Mouse (Mus musculus) embryonic fibroblast, embryonic 13.5 days (primary cell): ENCODE measurements around the gene Mast2. TPM values are rescaled to one million over a fixed set of nuclear protein-coding genes. Genes with fewer than 3 reads are reported as not detected.

Experiments
- H3K27ac ChIP-seq: 2 replicates; pipeline ENCODE4 v1.5.1; 2012; ENCODE audit warnings: low read length, control low read depth, inconsistent platforms; ENCODE audit not compliant: insufficient read depth
- H3K4me1 ChIP-seq: 2 replicates; pipeline ENCODE4 v1.6.1; 2011; ENCODE audit warnings: low read length; ENCODE audit not compliant: control insufficient read depth, insufficient read depth
- H3K4me3 ChIP-seq: 2 replicates; pipeline ENCODE4 v1.5.1; 2011; ENCODE audit warnings: mild to moderate bottlenecking, control low read depth, low read length; ENCODE audit not compliant: insufficient read depth
- CTCF ChIP-seq: IDR thresholded peaks from 2 replicates; pipeline ENCODE4 v1.5.1; 2011; ENCODE audit warnings: mild to moderate bottlenecking, control low read depth, low read length, moderate library complexity, borderline replicate concordance; ENCODE audit not compliant: insufficient read depth
- POLR2A ChIP-seq: IDR thresholded peaks from 2 replicates; pipeline ENCODE4 v1.6.1; 2011; ENCODE audit warnings: low read depth, mild to moderate bottlenecking, control low read depth, low read length, moderate library complexity
- polyA plus RNA-seq: library from polyadenylated mRNA; stranded (reverse); fragments of >200 nt; gene quantifications from 2 replicates; pipeline ENCODE4 v1.2.4, GENCODE M21; 2011; ENCODE audit warnings: low read depth; ENCODE audit not compliant: missing spikeins, insufficient read length

Mast2 gene
- polyA plus RNA-seq, 1 experiment = 59.4 TPM

- H3K4me3 ChIP-seq = no peak overlapping the region
- no peak overlapping the region for H3K27ac ChIP-seq
- TF ChIP-seq POLR2A (no peak), CTCF (no peak)
- no peaks in the 10 kb centered on the region for H3K4me1 ChIP-seq
Measured at GRCm38 (mm10) chr4:116282211-116282610, 181.8 kb downstream of the Mast2 start.

DNA sequence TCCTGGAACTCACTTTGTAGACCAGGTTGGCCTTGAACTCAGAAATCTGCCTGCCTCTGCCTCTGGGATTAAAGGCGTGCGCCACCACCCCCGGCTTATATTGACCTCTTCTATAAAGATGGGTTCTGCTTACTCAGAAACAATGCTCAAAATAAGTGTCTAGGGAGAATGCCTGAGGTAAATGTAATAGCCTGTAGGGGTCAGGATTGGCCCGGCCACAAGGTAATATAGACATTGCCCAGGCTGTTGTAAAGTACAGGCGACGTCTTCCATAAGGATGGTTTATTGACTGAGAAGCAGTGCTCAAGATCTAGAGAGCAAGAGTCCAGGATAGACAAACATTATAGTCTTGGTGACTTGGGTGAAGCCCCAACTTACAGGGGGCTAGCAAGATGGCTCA lies 195.8 kb downstream of the Mast2 start:
- Histone ChIP-seq H3K4me1 (no peaks in the 10 kb centered on the region), H3K27ac (no peak overlapping the region), H3K4me3 (no peak overlapping the region)
- TF ChIP-seq CTCF (no peak), POLR2A (no peak)

Other genes with a start within 250 kb of the Mast2 start
- 31.6 and 31.9 TPM in 2 replicates for gene Pik3r3, start 242.6 kb downstream of the Mast2 start, polyA plus RNA-seq
- 9.1 and 9.3 TPM in 2 replicates for gene Ipp, start 43.4 kb upstream of the Mast2 start, polyA plus RNA-seq
- 19.8 and 30.4 TPM in 2 replicates for gene Tmem69, start 91.8 kb upstream of the Mast2 start, polyA plus RNA-seq
- 34.3 and 38.1 TPM in 2 replicates for gene Gpbp1l1, start 93.5 kb upstream of the Mast2 start, polyA plus RNA-seq
- 1.9 and 2.6 TPM in 2 replicates for gene Ccdc17, start 132.5 kb upstream of the Mast2 start, polyA plus RNA-seq
- gene Nasp, start 163.8 kb upstream of the Mast2 start, polyA plus RNA-seq = 63.7 and 95.4 TPM in 2 replicates
- 575 and 597 TPM in 2 replicates for gene Akr1a1, start 187.5 kb upstream of the Mast2 start, polyA plus RNA-seq
- 887 and 980 TPM in 2 replicates for gene Prdx1, start 221.4 kb upstream of the Mast2 start, polyA plus RNA-seq
- gene Mmachc, start 244.2 kb upstream of the Mast2 start, polyA plus RNA-seq = 18.6 and 22.6 TPM in 2 replicates
- gene Ccdc163, start 244.3 kb upstream of the Mast2 start, polyA plus RNA-seq = 21.8 and 33.8 TPM in 2 replicates